Mouse (Mus musculus) ovary, adult 2 months (tissue): Measurements from ENCODE around the gene Gm20683. TPM values are rescaled to one million over a fixed set of nuclear protein-coding genes. Genes with fewer than 3 reads are reported as not detected.

Experiments used
- polyA plus RNA-seq: library from polyadenylated mRNA; depleted of rRNA; stranded (reverse); fragments of >200 nt; gene quantifications from 2 replicates; pipeline ENCODE4 v1.2.3, GENCODE M21; 2012; rRNA removed

The Gm20683 gene
- polyA plus RNA-seq = 92.8 and 93.1 TPM in 2 replicates

DNA sequence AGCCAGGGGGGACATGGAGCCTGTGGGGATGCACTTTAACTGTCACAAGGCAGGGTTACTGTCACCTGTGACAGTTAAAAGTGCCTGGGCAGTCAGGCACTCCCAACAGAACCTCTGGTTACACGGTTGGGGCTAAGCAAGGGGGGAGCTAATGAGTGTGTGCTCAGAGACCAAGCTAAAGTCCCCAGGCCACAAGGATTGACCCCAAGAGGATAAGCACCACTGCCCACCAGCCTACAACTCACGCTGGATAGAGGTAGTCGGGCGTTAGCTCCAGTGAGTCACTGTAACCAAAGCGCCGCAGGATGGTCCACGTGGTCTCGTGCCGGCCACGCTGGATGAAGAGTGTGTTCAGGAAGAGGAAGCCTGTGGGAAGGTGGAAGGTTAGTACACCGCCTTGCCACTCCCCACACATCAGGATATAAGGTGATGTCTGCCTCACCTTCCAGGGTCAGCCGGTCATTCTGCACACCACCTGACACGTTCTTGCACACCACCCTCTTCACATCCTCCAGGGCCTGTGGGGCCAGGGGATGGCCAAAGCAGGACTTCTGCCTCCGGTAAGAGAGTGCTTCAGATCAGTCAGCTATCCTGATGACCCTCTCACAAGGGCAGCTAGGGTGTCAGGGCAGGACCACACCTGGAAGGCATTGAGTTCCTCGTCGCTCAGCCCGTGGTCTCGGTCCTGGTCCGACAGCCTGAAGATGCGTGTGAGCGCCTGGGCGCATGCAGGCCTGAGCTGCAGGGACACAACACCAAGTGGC, at the start of gene Gm20683:
Gm20683 (minus strand) TSS at position 647 of the 764 bp plus-strand sequence.

DNA sequence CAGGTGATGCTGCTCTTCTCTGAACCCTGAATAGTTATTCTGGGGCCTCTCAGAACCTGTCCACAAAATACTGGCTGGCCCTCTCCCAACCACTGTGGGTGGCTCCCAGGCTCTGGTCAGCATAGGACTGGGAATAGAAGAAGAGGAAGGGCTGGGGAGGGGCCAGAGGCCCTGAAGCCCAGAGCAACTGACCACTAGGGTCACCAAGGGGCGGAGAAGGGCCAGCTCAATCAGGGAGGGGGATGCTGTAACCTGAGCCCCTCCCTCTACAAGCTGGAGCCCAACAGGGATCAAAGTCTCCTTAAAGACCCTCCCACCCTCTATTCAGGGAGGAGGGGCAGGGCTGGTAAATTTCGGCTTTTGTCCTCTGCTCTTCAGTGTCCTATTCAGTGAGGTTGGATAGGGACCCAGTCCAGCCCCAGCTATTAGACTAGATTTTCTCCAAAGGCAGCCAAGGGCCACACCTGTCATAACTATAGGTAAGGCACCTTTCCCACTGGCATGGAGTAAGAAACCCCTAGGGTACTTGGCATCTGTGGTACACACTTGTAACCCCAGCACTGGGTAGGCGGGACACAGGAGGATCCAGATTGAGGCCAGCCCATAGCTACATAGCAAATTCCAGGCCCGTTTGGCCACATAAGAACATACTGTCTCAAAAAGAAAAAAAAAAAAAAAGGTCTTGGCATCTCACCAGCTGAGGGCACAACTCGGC, 38.8 kb upstream of the Gm20683 start, which contains the start of gene Wfikkn1:
Wfikkn1 (minus strand) TSS at position 663 of the 715 bp plus-strand sequence.

DNA sequence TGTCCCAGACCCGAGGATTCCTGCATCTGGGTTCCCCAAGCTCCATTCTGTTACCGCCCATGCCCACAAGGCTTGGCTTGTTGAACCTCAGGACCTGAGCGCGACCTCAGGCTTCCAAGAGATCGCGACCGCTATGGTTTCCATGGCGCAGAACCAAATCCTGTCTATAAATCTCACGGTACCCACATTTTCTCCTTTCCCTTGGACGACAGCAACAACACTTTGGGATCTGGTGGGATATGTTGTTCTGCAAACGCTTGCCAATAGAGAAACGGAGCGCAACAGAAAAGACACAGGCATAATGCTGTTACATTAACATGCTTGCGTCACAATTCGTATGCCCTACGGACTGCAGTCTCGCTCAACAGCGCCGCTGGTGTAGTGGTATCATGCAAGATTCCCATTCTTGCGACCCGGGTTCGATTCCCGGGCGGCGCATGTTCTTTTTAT, 33.2 kb upstream of the Gm20683 start, which contains the start of gene Mettl26:
Mettl26 (plus strand) TSS at position 354 of the 450 bp plus-strand sequence.

DNA sequence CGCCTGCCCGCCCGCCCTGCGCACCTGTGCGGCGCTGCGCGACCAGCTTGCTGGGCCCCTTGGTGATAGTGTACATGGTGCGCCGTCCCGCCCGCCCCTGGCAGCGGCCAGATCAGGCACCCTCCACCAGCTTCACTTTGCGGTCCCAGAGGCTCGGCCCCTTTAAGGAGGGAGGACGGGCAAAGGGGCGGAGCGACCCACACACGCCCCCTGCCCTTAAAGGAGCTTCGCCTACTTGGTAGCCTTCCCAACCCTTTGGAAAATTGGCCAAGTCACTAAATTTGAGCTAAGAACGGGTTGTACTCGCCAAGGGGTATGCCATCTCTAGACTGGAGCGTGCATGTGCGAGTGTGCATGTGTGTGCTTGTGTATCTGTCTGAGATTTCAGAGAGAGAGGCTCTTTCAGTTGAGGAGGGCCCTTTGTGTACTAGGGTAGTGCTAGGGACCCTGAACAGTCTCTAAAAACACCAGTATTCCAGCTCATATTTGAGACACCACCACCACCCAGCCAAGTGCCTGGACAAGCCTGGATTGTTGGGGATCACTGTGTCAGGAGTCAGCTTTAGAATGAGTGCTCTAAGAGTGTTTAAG, 27.1 kb upstream of the Gm20683 start, which contains the start of gene Mcrip2:
Mcrip2 (minus strand) TSS at position 164 of the 591 bp plus-strand sequence.

DNA sequence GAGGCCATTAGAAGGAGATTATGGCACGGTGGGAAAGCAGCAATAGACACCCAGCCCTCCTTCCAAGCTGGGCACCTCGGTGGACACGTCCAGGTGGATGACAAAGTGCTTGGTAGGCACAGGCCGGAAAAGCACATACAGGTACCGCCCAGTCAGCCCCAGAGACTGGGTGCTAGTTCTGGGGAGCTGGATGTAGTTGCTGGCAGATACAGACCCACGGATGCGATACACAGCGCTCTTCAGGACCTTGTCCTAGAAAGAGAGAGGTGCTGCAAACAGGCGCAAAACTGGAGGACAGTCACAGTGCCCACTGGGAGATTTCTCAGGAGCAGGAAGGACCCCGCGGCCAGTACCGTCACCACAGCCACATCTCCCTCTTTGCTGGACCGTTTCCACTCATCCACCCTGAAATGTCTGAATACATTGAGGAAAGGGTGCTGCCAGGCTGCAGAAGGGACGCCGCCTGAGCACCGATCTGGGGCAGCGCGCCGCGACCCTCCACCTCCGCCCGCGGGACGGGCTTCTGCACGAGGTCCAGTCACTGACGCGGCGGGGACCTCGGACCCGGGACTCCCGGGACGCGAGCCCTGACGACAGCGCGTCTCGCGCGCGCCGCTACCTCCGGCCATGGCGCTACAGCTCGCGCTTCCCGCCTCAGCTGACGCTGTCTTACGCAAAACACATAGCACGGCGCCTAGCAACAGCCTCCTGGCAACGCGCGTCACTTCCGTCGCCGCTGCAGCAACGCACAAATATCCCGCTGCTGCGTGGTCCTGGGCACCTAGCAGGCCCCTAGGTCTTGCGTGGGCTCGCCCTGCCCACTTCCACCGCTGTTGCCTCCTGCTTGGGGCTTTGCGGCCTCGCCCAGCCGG, 19.5 kb upstream of the Gm20683 start, which contains the start of gene Wdr90:
Wdr90 (minus strand) TSS at position 670 of the 872 bp plus-strand sequence.

DNA sequence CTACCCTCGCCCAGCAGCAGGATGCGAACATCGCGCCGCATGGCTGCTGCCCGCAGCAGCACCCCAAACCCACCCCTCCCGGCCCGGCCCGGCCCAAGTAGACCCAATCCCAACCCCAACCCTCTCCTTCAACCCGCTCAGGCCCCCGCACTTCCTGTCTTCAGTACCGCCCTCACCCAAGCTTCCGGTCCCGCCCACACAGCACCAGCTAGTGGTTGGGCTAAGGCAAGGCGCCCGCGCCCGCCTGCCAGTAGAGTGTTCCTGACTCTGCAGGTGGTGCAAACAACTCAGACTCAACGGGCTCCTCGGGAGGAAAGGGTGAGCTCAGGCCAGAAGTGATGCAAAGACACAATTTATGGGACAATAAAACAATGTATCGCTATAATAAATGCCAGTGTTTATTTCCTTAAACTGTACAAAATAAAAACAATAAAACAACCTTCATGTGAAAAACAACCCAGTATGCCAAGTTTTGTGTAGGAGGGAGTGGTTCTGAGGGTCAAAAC, 2.9 kb upstream of the Gm20683 start, which contains the start of gene Rhot2:
Rhot2 (minus strand) TSS at position 456 of the 506 bp plus-strand sequence.

DNA sequence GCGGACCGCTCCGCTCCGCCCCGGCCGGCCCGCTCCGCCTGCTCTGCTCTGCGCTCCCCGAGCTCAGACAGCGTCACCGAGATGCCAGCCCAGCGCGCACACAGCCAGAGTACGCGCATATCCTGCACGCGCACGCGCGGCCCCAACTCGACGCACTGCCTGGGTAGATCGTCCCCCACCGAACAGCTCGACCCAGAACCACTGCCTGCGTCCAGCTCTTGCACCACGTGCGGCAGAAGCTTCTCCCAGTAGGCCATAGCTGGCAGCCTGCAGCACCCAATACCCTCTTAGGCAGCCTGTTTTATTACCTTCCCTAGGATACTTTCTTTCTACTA, 4.5 kb downstream of the Gm20683 start, which contains the start of gene Rhbdl1:
Rhbdl1 (minus strand) TSS at position 220 of the 335 bp plus-strand sequence.

DNA sequence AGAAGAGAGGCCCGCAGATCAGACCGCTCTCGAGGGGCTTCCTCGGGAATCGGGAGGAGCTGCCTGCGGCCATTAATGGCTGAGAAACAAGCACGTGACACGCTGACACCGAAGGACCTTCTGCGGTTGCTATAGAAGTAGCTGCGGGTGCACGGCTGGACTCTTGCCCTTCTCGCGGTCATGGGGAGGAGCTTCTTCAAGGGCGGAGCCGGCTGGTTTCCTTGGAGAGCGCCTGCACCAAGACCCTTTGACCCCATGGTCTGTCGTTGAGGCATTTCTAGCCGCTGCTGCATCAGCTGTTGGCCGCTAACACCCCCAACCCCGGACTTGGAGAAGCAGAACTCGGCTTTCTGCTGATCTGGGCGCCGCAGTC, 8.3 kb downstream of the Gm20683 start, which contains the start of gene Stub1:
Stub1 (minus strand) TSS at position 114 of the 373 bp plus-strand sequence.

DNA sequence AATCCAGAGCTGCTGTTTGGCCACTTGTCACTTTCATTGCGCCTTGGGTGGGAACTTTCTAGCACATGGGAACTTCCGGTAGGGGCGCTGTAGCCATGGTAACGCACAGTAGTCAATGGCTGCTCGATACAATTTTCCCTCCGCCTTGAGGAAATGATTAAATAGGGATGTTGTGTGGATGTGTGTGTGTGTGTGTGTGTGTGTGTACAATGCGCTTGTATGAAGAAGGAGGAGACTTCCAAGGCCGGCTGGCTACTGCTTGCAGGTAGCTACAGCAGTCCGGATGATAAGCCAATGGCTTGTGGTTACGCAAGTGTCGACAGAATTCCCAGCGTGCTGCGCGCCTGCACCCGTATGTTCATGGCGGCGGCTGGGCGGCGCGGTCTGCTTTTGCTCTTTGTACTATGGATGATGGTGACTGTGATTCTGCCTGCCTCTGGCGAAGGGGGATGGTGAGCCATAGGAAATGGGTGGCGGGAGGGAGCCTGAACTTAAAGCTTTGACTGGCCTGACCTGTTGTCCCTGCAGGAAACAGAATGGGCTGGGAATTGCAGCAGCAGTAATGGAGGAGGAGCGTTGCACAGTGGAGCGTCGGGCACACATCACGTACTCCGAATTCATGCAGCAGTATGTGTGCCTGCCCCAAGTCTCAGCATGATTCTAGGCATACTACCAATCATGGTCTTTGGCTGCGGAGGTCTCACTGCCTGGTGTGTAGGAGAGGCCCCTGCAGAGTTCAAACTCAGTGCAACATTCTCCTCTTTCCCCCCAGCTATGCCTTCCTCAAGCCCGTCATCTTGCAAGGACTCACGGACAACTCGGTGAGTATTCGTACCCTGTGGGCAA, 12.6 kb downstream of the Gm20683 start, which contains the start of gene Jmjd8:
Jmjd8 (plus strand) TSS at position 156 of the 846 bp plus-strand sequence.

DNA sequence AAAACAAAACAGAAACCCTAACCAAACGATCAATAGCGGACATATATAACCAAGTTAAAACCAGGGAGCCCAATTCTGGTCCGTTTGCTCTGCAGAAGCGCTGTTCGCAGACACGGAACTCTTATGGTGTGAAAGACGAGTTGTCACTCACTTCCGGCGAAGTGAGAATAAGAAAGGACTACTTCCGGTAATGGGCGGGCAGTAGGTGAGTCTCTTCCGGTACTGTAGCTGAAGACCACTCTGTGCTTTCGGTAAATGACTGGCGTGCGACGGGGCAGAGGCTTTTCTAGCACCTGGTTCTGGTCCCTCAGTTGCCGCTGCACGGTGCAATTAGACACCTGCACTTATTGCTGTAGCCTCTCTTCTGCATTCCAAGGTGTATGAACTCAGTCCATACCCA, 18.1 kb downstream of the Gm20683 start, which contains the start of gene Wdr24:
Wdr24 (plus strand) TSS at position 176 of the 400 bp plus-strand sequence.

DNA sequence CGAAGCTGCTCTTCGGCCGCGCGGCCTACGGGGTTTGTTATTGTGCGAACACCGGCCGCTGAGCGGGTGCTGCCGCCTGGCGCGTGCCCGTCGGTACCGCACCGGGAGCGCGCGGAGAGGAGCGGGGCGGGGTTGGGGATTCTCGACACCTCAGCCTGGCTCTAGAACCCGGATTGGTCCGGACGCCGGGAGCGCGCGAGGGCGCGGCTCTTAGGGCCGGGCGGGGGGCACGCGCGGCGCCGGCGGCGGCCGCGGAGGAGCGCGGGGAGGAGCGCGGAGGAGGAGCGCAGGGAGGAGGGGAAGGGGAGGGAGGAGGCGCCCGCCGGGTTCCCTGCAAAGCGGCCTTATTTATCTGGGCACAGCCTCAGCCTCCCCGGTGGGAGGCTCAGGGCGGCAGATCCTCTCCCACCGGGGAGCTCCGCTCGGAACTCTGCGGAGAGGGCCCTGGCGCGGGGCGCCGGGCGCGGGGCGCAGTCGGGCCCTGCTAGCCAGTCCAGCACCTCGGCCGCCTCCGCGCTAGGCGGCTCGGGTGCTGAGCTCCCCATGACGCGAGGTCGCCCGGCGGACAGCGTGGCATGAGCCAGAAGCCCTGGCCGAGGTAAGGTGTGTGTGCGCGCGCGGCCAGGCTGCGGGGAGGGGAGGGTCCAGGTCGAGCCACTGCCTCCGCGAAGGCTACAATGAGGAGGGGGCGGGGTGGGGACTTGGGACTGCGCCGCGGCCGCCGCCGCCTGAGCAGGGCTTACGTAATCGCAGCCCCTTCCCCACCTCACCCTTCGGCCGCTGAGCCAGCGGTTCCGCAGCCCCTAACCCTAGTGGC, 32.6 kb downstream of the Gm20683 start, which contains the start of gene Fbxl16:
Fbxl16 (plus strand) TSS at position 297 of the 817 bp plus-strand sequence.

DNA sequence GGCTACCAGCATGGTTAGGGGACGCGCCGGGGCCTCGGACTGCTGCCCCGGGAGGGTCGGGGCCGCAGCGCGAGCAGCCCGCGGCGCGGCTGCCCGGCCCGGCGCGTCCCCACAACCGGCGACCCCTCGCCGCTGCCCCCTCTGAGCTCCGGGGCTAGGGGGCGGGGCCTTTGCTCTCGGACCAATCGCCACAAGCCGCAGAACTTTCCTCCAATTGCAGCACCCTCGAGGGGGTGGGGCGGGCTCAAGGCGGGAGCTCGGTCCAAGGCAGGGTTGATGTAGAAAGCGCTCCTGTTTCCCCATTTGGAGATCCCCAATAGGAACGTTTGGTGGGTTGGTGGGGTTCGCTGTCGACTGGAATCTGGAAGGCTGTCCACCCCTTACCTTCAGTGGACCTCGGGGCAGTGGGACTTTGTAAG, 44.6 kb downstream of the Gm20683 start, which contains the start of gene Metrn:
Metrn (minus strand) TSS at position 186 of the 419 bp plus-strand sequence.

DNA sequence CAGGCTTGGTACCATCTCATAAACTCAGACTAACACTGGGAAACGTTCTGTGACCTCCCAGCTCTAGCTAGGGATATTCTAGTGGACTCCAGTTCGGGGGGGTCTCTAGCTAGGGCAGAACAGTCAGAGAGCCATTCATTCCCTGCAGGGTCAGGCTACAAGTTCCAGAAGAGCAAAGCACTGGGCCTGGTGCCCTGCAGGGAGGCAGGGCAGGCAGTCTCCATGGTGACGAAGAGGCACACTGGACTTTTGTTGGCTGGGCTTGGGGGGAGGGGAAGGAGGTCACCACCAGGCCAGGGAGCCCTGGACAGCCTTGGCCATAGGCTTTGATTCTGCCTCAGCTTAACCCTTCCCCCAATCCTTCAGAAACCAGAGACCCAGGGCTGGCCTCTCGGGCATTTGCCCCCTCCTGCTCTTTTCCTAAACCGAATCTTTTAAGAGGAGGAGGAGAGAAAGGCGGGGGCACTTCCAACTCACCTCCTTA, 45.9 kb downstream of the Gm20683 start, which contains the start of gene AC134908.4:
AC134908.4 (minus strand) TSS at position 51 of the 484 bp plus-strand sequence.

DNA sequence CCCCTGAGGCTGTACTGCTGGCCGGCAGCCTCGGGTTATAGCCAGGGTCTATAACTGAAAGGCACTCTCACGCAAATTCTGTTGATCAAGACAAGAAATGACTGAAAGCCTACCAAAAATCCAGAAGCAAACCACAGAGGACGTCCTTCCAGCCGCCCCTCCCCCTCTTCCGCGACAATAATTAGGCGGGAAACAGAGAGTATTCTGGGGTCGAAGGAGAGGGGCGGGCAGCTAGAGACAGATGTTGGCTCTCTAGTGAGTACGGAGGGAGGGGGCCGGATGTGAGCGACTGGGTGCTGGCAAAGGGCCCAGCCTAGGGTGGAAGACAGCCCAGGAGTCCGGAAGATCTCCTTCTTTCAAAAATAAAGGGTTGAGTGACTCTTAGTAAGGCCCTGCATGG, 48.9 kb downstream of the Gm20683 start, which contains the start of gene Fam173a:
Fam173a (minus strand) TSS at position 287 of the 400 bp plus-strand sequence.

DNA sequence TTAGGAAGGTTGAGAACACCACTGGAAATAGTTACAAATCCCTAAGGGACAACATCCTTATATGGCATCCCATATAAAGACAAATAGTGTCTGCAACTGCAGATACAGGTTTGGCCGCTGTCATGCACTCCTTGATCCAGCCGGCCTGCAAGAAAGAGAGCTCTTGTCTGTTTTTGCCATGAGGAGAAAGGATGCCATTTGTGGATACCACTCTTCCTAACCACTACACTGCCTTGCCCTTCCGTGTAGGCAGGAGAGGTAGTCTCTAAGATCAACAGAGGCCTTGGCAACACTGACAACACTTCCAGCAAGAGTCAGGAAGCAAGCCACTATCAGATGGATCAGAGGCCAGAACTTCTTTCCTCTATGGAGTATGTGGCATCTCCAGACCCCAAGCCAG, 55.3 kb downstream of the Gm20683 start, which contains the start of gene Ccdc78:
Ccdc78 (plus strand) TSS at position 301 of the 400 bp plus-strand sequence.

DNA sequence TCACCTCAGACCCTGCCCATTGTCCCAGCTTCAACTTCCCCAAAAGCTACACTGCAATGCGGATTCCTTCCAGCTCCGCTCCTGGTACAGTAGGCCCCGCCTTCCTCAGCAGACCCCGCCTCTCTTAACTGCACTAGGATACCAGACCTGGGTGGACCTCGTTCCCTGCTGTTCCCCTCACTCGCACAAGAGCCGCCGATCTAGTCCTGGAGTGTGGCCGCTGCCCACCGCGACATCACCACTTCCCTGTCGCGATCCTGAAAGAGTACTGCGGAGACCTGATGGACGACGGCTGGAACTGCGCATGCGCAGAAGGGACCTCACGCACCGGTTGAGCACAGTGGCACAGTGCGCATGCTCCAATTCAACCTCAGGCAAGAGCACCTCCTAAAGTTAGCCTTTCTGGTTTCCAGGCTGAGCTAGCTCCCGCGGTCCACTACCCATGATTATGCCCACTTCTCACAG, 56.2 kb downstream of the Gm20683 start, which contains the start of gene Haghl:
Haghl (minus strand) TSS at position 393 of the 465 bp plus-strand sequence.

